Mouse (Mus musculus) monocyte, adult 2 months (primary cell): ENCODE measurements around the gene Bsn.
"Not testable (repeated sequence)": the region's sequence is repeated elsewhere in the genome, so short reads cannot be mapped to it uniquely, and the experiment has no call there.

Experiments
- DNase-seq, 2 experiments: peaks; one replicate each; pipeline ENCODE4 v3.0.0; 2022; ENCODE audit warnings: low spot score in 2 of 2, low read depth in 1 of 2

Gene Bsn

GRCm38 (mm10) chr9:108150486-108150885 is 39.7 kb downstream of the Bsn start:
- DNase-seq = no peak

- DNase-seq = no peak
These were observed 40.4 kb downstream of the Bsn start for GRCm38 (mm10) chr9:108149817-108150216.

- no peak for DNase-seq
These were observed 42.6 kb downstream of the Bsn start for GRCm38 (mm10) chr9:108147606-108148005.

GRCm38 (mm10) chr9:108146451-108146850 is 43.7 kb downstream of the Bsn start:
- DNase-seq = no peak

- no peak for DNase-seq
These were observed 44.4 kb downstream of the Bsn start for GRCm38 (mm10) chr9:108145740-108146139.

- DNase-seq = no peak
These were observed 45.6 kb downstream of the Bsn start for GRCm38 (mm10) chr9:108144371-108145270.

- no peak for DNase-seq
These were observed 46.7 kb downstream of the Bsn start for GRCm38 (mm10) chr9:108143470-108143869.

GRCm38 (mm10) chr9:108141387-108141786 is 48.8 kb downstream of the Bsn start:
- no peak for DNase-seq

GRCm38 (mm10) chr9:108139963-108140695 is 50.1 kb downstream of the Bsn start:
- no peak for DNase-seq

GRCm38 (mm10) chr9:108139169-108139962 is 50.8 kb downstream of the Bsn start:
- no peak for DNase-seq

- no peak for DNase-seq
These were observed 52.1 kb downstream of the Bsn start for GRCm38 (mm10) chr9:108138118-108138517.

- DNase-seq = no peak
These were observed 52.7 kb downstream of the Bsn start for GRCm38 (mm10) chr9:108137523-108137922.

GRCm38 (mm10) chr9:108136930-108137462 is 53.2 kb downstream of the Bsn start:
- no peak for DNase-seq

GRCm38 (mm10) chr9:108136225-108136624 is 54.0 kb downstream of the Bsn start:
- no peak for DNase-seq

- DNase-seq = not testable (repeated sequence)
These were observed 54.5 kb downstream of the Bsn start for GRCm38 (mm10) chr9:108135679-108136078.

GRCm38 (mm10) chr9:108133478-108133877 is 56.7 kb downstream of the Bsn start:
- no peak for DNase-seq

- no peak for DNase-seq
These were observed 57.8 kb downstream of the Bsn start for GRCm38 (mm10) chr9:108132373-108132772.

- DNase-seq = no peak
These were observed 58.7 kb downstream of the Bsn start for GRCm38 (mm10) chr9:108131502-108131901.

GRCm38 (mm10) chr9:108129042-108129948 is 60.9 kb downstream of the Bsn start:
- DNase-seq = no peak

GRCm38 (mm10) chr9:108128248-108128647 is 61.9 kb downstream of the Bsn start:
- DNase-seq = no peak
